Mouse (Mus musculus) liver, embryonic 14.5 days (tissue): ENCODE results near the gene Tmem270. TPM values are rescaled to one million over a fixed set of nuclear protein-coding genes. Genes with fewer than 3 reads are reported as not detected.
A peak's percentile ranks its signal among the peaks of the same experiment; 100 is the strongest.

Source experiments
- ATAC-seq: fragments of 200-750 bp; cut with Nextera tagmentation; 2 replicates; pipeline ENCODE4 v1.8.0; 2017; ENCODE audit warnings: moderate number of reproducible peaks, mild to moderate bottlenecking, moderate library complexity; ENCODE audit not compliant: insufficient read depth
- DNase-seq, 3 experiments: peaks; one replicate each; pipeline ENCODE4 v3.0.0-alpha.2; 2012 to 2013; ENCODE audit warnings: low read depth in 3 of 3, low spot score in 3 of 3
- H3K27ac ChIP-seq: fragments of 300-500 bp; sonication (generic); 2 replicates; pipeline ENCODE4 v1.5.1; 2014; ENCODE audit warnings: moderate library complexity, mild to moderate bottlenecking, control low read depth, inconsistent platforms
- H3K27me3 ChIP-seq: fragments of 300-500 bp; sonication (generic); 2 replicates; pipeline ENCODE4 v1.6.1; 2014; ENCODE audit warnings: mild to moderate bottlenecking, low read length, moderate library complexity; ENCODE audit not compliant: control insufficient read depth, insufficient read depth
- H3K36me3 ChIP-seq: fragments of 300-500 bp; sonication (generic); replicated peaks from 2 replicates; pipeline ENCODE4 v1.6.1; 2014; ENCODE audit warnings: low read depth; ENCODE audit not compliant: control insufficient read depth, insufficient read depth
- H3K4me1 ChIP-seq, 2 experiments: fragments of 200-500 bp in 1 of 2; fragments of 300-500 bp in 1 of 2; sonication (generic) in 1 of 2; replicated peaks; 2 replicates each; pipeline ENCODE4 v1.6.1; 2012 to 2014; ENCODE audit warnings: antibody characterized with exemption in 1 of 2, inconsistent platforms in 1 of 2, low read length in 1 of 2; ENCODE audit not compliant: control insufficient read depth in 2 of 2, insufficient read depth in 2 of 2
- H3K4me2 ChIP-seq: fragments of 300-500 bp; sonication (generic); 2 replicates; pipeline ENCODE4 v1.6.1; 2014; ENCODE audit warnings: low read depth, mild to moderate bottlenecking, control low read depth, moderate library complexity
- H3K4me3 ChIP-seq, 2 experiments: fragments of 200-500 bp in 1 of 2; fragments of 300-500 bp in 1 of 2; sonication (generic) in 1 of 2; 2 replicates each; pipeline ENCODE4 v1.5.1; 2012 to 2014; ENCODE audit warnings: low read depth in 2 of 2, low read length in 2 of 2, mild to moderate bottlenecking in 2 of 2, control low read depth in 1 of 2, inconsistent platforms in 1 of 2, moderate library complexity in 1 of 2; ENCODE audit not compliant: insufficient read depth in 1 of 2
- H3K9ac ChIP-seq: fragments of 300-500 bp; sonication (generic); replicated peaks from 2 replicates; pipeline ENCODE4 v1.6.1; 2014; ENCODE audit warnings: mild to moderate bottlenecking, control low read depth, moderate library complexity
- H3K9me3 ChIP-seq: fragments of 300-500 bp; sonication (generic); 2 replicates; pipeline ENCODE4 v1.6.1; 2016; ENCODE audit warnings: low read length, mixed read lengths; ENCODE audit not compliant: control insufficient read depth
- CTCF ChIP-seq: IDR thresholded peaks from 2 replicates; pipeline ENCODE4 v1.5.1; 2016; ENCODE audit warnings: antibody characterized with exemption, low read depth, control low read depth
- EP300 ChIP-seq: IDR thresholded peaks from 2 replicates; pipeline ENCODE4 v1.6.1; 2016; ENCODE audit warnings: antibody characterized with exemption, low read depth
- WGBS: fragments of 180-500 bp; shearing (Covaris S2); extraction: QIAGEN DNeasy Blood & Tissue Kit; methylation state at CpG from one replicate; pipeline ENCODE4 v1.1.7; 2014; ENCODE audit not compliant: insufficient replicate concordance; 5-methylcytosine and 5-hydroxymethylcytosine counted together
- polyA plus RNA-seq, 2 experiments: library from polyadenylated mRNA; depleted of rRNA in 1 of 2; stranded (reverse) in 1 of 2; unstranded in 1 of 2; fragments of >200 nt; fragmentation: Nextera tagmentation in 1 of 2; extraction: Ambion mirVana in 1 of 2; gene quantifications; 2 replicates each; pipeline versions ENCODE4 v1.2.1 to v1.2.3; 2012 to 2014

The Tmem270 gene
- polyA plus RNA-seq, 2 experiments, result 0.04 TPM; not detected in 1

DNA sequence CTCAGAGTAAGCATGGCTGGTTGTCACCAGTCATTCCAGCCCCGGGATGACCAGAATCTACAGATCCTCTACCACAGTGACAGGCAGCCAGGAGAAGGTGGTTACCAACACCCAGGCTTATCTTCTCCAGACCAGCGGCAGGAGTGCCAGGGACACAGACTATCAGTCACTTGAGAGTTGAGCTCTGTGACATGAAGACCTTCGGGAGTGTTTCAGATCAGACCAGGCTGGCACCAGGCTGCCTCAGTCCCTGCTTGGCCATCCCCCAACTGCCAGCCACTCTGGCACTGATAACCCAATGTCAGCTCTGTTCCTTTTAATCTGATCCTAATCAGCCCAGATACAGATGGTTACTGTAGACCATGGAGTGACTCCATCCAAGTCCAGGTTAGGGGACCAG lies 12.6 kb upstream of the Tmem270 start:
- no peak for TF ChIP-seq CTCF
- peak; percentile 94 for TF ChIP-seq EP300
- peak overlapping the region; percentile 20 to 23 for H3K4me3 ChIP-seq

DNA sequence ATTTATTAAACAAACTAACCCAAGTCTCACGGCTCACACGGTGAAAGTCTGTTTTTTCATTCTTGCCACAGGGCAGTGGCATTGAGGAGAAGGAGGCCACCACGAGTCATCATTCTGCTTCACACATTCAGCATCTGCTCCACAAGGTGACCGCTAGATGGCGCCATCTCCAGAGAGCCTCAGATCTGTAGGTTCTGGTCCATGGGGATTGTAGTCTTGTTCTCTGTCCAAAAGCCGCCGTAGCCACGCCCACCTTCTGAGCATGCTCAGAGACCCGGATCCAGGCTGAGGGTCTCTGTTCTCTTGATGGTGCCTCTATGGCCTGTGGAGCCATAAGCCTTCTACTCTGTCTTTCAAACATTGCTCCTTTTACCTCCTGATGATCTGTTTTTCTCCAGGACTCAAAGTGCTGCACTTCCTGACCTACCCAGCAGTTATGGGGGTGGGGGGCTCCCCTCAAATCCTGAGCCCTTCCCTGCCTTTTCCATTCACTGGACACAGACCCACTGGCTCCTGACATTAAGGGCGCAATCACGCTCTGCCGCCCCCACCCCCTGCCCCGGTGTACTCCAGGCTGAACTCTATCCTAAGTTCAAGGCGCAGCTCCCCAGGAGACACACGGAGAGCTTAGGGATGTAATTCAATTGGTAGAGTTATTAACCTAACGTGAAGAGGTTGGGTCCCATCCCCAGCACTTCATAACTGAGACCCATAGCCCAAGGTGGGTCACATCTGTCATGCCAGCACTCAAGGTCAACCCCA lies 11.7 kb upstream of the Tmem270 start:
- Histone ChIP-seq H3K27me3 (no peaks in the 10 kb centered on the region), H3K4me2 (peak overlapping the region; percentile 62), H3K36me3 (no peaks in the 10 kb centered on the region), H3K9ac (peak overlapping the region; percentile 38), H3K27ac (peak overlapping the region; percentile 95), H3K4me3 (peak overlapping the region in 1 of 2 experiments; percentile 13; a peak in 1 of 4 replicates), H3K9me3 (peaks cover 2% of the 10 kb centered on the region), H3K4me1 (peaks cover 49 to 53% of the 10 kb centered on the region in 2 experiments)
- 0 out of 2 replicates have a peak, but pooled peaks have one; percentile 21 for TF ChIP-seq EP300
- TF ChIP-seq CTCF, result peak; percentile 99
- DNase-seq (peak; percentile 88 to 90 (median 89)), ATAC-seq (no peak)
- WGBS, result 39% methylated on average over 16 of the region's 16 CpGs

More for the DNA sequence above, 12.6 kb upstream of the Tmem270 start:
- Histone ChIP-seq H3K27ac (peak overlapping the region; percentile 95), H3K27me3 (no peaks in the 10 kb centered on the region), H3K4me2 (peak overlapping the region; percentile 62), H3K36me3 (no peaks in the 10 kb centered on the region), H3K9ac (peak overlapping the region; percentile 63), H3K9me3 (peaks cover 2% of the 10 kb centered on the region), H3K4me1 (peaks cover 49 to 53% of the 10 kb centered on the region in 2 experiments)
- WGBS, result 12% methylated on average over 3 of the region's 3 CpGs
- ATAC-seq (peak; percentile 88), DNase-seq (peak; percentile 89 to 92 (median 90))

DNA sequence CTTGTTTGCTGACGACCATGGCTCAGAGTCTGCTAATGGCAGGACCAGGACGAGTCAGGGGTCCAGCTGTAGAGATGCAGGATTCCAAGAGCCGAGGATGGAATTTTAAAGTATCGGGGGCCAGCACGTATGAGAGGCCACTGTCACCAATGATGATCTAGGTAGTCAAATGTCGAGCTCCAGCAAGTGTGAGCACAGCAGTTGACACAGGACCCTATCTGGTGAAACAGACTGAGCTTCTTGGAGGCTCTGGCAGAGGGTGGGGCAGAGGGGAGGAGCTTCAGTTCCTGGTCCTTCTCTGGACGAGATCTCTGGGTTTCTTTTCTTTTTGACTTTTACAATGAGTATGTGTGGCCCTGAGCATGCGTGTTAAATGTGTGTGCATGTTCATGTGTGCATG lies 8.8 kb upstream of the Tmem270 start, which contains the start of gene Cldn13:
Cldn13 (minus strand) TSS at position 216 of the 400 bp plus-strand sequence.
- H3K9me3 ChIP-seq, result peaks cover 2% of the 10 kb centered on the region
- WGBS, result 19% methylated on average over 8 of the region's 8 CpGs
- H3K4me3 ChIP-seq, result peak within 1 kb of the TSS; percentile 89
- H3K9ac ChIP-seq, result peak within 1 kb of the TSS; percentile 100
- H3K4me2 ChIP-seq, result peak within 1 kb of the TSS; percentile 82
- DNase-seq (peak; percentile 88 to 89 (median 89)), ATAC-seq (peak; percentile 51)
- TF ChIP-seq CTCF (no peak), EP300 (peak; percentile 69)
- H3K27ac ChIP-seq, result peak within 1 kb of the TSS; percentile 95
- no peaks in the 10 kb centered on the region for H3K27me3 ChIP-seq
- H3K4me1 ChIP-seq, result peaks cover 37 to 45% of the 10 kb centered on the region in 2 experiments
- H3K36me3 ChIP-seq, result peaks cover 3% of the 10 kb centered on the region; the same call in 1 of the 2 replicates

DNA sequence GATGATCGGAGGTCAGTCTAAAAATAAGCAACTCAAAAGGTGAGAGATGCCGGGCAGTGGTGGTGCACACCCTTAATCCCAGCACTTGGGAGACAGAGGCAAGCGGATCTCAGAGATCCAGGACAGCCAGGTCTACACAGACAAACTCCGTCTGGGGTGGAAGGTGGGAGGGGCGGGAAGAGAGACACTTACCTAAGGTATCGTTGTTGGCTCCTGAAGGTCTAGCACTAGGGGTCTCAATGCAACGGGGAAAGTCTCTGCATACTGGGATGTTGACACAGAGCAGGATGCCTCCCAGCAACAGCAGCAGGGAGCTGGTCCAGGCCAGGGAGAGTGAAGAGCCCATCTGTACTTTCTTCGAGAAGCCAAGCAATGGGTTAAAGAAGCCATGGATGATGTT lies 8.0 kb upstream of the Tmem270 start:
- peak overlapping the region; percentile 95 for H3K27ac ChIP-seq

DNA sequence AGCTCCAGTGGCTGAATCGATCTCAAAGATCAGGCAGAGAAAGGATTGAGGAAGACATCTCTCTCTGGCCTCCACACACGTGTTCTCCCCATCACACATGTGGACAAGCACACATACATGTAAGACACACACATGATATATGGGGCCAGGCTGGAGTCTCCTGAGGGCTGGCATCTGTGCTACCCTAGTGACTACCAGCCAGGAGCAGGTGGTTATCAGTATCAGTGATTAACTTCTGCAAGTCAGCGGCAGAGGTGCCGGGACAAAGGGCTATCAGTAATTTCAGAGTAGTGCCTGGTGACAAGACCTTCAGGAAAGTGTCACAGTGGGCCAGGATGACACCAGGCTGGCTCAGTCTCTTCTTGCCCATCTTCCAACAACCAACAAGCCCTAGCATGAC lies 7.2 kb upstream of the Tmem270 start:
- Histone ChIP-seq H3K4me2 (peak overlapping the region; percentile 82), H3K36me3 (peaks cover 3% of the 10 kb centered on the region; the same call in 1 of the 2 replicates), H3K4me3 (peak overlapping the region; percentile 89), H3K4me1 (peaks cover 25 to 33% of the 10 kb centered on the region in 2 experiments), H3K9ac (peak overlapping the region; percentile 100), H3K9me3 (peaks cover 2% of the 10 kb centered on the region), H3K27ac (peak overlapping the region; percentile 95), H3K27me3 (no peaks in the 10 kb centered on the region)
- 15% methylated on average over 4 of the region's 4 CpGs for WGBS
- TF ChIP-seq CTCF (no peak), EP300 (peak; percentile 97)
- peak; percentile 85 for ATAC-seq
- DNase-seq, result peak; percentile 90 to 94 (median 92)

More for the DNA sequence above, 8.0 kb upstream of the Tmem270 start:
- TF ChIP-seq CTCF, result no peak
- TF ChIP-seq EP300, result no peak
- Histone ChIP-seq H3K9ac (peak overlapping the region; percentile 100), H3K36me3 (peaks cover 3% of the 10 kb centered on the region; the same call in 1 of the 2 replicates), H3K4me2 (peak overlapping the region; percentile 82), H3K4me1 (peaks cover 29 to 37% of the 10 kb centered on the region in 2 experiments), H3K27me3 (no peaks in the 10 kb centered on the region), H3K4me3 (peak overlapping the region; percentile 89), H3K9me3 (peaks cover 2% of the 10 kb centered on the region)
- no peak for ATAC-seq
- WGBS, result 22% methylated on average over 8 of the region's 8 CpGs
- DNase-seq, result no peak
